Mouse (Mus musculus): ENCODE measurements around the gene Kif23.

Kif23 gene

DNA sequence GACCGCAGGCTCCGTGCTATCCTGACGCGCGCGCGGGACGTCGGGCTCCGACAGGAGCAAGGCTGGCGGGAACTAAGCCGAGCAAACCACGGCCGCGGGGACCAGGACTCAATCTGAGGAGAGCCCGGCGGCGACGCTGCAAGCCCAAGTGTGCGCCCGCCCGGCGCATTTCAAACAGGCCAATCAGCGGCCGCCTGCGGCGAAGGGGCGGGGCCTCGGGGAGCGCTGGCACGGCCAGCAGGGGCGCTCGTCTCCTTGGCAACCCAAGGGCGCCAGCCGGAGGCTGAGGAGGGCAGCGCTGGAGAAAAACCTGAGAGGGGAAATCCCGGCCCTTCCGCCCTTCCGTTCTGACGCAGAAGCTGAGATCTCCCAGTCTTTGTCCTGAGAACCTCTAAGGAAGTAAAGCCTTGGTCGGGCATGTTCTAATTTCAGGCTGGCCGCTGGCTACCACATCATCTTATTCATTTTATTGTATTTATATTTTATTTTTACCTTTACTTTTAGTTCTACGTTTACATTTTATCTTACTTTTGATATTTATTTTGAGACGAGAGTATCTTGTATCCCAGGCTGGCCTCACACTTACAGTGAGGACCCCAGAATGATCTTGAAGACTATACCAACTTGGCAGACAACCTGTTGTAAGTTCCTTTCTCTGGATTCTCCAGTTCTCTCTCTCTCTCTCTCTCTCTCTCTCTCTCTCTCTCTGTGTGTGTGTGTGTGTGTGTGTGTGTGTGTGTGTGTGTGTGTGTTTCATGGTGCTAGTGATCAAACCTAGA is at the start of gene Kif23:
Gene Kif23 (minus strand): TSS at position 152 of the 779 bp plus-strand sequence.
- DNase-seq (ENCODE audit: low spot score in 2 of 2) = peak; percentile 99

DNA sequence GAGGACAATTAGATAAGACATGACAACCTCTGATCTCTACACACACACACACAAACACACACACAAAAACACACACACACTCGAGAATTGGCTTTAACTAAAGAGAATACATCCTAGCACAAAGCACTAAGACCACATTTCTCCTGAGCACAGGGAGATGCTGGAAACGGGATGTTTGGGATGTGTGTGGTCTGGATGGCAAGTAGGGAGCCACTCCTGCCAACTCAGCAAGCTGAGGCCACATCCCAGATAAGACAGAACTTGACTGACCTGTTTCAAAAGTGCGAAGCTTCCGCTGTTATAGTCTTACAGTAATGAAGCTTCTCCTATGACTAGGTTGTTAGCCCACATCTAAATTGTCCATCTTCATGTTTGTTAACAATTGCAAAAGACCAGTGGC is 44.6 kb upstream of the Kif23 start:
- DNase-seq (ENCODE audit: low spot score in 2 of 2) = no peak

DNA sequence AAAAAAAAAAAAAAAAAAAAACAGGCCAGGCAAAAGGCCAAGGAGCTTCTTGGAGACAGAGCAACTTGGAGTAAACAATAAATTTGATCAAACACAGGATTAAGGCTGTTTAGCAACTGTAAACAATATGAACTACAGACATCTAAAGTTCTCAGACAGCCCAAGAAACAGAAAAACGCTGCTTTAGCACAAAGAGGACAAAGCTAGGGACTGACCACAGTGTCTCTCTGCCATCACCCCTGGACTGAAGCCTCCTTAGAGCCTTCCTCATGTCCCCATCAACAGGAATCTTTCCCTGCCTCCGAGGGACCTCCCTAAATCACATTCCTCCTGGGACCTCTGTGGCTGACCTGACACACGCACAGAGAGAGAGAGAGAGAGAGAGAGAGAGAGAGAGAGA is 44.2 kb upstream of the Kif23 start:
- no peak for DNase-seq (ENCODE audit: low spot score in 2 of 2)

- DNase-seq (ENCODE audit: low spot score in 2 of 2) = no peak
Observed at GRCm38 (mm10) chr9:61986055-61986454, 39.5 kb upstream of the Kif23 start.

DNA sequence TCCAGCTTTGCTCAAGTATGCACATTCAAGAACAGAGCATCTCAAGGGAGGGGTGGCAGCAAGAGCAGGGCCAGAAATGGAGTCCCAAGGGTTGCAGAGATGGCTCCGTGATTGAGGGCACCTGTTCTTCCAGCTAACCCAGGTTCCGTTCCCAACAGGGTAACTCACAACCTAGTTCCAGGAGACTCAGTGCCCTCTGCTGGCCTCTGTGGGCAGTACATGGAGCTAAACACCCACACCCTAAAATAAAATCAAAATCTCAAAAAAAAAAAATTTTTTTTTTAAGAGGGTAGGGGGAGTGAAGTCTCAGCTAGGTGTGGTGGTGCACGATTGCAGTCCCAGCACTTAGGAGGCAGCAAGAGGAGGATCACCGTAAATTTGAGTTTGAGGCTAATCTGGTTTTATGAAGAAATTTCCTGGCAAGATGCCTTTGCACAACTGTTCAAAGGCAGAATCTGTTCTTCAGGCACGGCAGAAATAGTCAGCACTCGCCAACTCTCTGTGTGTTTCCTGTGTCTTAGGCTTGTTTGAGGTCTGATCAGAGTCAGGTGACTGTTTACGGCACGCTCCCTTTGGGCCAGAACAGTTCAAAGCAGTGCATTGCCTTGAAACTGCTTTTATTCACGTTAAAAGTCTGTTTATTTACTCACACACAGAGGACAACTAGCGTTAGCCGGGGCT is 38.7 kb upstream of the Kif23 start:
- DNase-seq (ENCODE audit: low spot score in 2 of 2) = peak; percentile 40 to 52

DNA sequence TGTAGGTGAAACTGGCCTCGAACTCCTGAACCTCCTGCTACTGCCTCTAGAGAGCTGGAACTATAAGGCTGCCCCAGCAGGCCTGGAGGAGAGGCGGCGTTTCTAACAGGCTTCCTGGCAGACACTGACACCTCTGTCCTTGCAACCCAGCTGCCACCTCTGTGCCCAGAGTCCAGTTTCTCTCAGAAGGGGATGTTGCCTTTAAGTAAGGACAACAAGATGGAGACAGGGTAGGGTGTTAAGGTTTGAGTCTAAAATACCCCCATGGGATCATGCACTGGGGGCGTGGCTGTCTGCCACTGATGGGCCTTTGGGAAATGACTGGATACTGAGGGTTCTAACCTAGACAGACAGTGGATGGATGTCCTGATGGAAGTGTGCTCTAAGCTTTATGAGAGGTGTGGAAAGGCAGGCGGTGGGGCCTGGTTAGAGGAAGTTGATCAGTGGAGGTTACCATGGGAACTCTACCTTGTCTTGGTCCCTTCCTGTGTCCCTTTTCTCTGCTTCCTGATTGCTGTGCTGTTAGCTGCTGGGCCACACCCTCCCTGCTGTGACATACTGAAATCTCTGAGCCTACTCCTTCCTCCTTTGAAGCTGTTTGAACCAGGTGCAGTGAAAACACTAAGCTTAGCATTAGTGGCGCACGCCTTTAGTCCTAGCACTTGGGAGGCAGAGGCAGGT is 36.5 kb upstream of the Kif23 start:
- DNase-seq (ENCODE audit: low spot score in 2 of 2) = peak in 1 of 2 experiments; percentile 13

DNA sequence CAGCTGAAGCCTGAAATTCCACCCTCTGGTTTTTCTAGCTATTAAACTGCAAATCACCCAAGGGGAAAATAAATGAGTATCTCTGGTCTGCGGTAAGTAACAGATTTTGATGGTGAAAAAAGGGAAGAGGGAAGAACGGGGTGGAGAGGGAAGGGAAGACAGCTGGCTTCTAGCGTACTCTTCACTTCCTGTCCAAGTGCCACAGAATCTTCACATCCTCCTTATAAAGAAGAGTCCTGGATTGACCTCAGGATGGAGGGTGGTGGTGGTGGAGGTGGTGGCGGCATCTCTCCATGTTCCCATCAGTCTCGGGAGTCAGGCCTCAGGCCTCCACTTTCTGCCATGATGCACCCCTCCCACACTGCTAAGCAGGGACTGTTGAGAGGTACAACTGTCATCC is 35.3 kb upstream of the Kif23 start:
- no peak for DNase-seq (ENCODE audit: low spot score in 2 of 2)

DNA sequence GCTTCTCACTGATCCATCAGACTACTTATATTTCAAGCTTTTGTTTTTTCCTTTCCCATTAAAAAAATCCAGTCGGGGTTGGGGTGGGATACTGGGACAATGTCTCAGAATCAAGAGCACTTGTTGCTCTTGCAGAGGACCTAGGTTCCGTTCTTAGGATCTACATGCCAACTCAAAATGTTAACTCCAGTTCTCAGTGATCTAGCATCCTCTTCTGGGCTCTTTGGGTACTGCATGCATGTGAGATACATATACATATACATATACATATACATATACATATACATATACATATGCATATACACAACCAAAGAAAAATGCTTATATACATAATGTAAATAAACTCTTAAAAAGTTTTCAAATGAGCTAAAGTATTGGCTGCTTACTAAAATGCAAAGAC is 33.4 kb upstream of the Kif23 start:
- no peak for DNase-seq (ENCODE audit: low spot score in 2 of 2)

- DNase-seq (ENCODE audit: low spot score in 2 of 2) = no peak
Observed at GRCm38 (mm10) chr9:61977258-61977945, 30.8 kb upstream of the Kif23 start.

DNA sequence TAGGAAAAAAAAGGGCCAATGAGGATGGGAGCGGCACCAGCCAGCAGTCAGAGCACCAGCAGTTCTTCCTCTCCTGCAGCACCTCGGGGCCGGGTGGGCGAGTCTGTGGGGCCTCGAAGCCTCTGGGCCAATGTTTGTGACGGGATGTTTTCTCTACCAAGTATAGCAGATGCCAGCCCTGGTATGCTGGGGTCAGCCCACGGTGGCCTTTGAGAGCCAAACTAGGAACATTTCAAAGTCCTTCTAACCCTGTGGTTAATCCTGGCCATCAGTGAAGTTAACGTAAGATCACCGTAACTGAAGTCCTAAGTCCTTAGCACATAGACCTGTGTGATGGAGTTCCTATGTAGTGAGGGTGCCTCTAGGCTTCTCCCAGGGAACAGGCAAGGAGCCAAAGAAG is 25.5 kb upstream of the Kif23 start:
- DNase-seq (ENCODE audit: low spot score in 2 of 2) = no peak

- no peak for DNase-seq (ENCODE audit: low spot score in 2 of 2)
Observed at GRCm38 (mm10) chr9:61971045-61971444, 24.5 kb upstream of the Kif23 start.

- DNase-seq (ENCODE audit: low spot score in 2 of 2) = no peak
Observed at GRCm38 (mm10) chr9:61967357-61967756, 20.8 kb upstream of the Kif23 start.

- no peak for DNase-seq (ENCODE audit: low spot score in 2 of 2)
Observed at GRCm38 (mm10) chr9:61965987-61966386, 19.4 kb upstream of the Kif23 start.

DNA sequence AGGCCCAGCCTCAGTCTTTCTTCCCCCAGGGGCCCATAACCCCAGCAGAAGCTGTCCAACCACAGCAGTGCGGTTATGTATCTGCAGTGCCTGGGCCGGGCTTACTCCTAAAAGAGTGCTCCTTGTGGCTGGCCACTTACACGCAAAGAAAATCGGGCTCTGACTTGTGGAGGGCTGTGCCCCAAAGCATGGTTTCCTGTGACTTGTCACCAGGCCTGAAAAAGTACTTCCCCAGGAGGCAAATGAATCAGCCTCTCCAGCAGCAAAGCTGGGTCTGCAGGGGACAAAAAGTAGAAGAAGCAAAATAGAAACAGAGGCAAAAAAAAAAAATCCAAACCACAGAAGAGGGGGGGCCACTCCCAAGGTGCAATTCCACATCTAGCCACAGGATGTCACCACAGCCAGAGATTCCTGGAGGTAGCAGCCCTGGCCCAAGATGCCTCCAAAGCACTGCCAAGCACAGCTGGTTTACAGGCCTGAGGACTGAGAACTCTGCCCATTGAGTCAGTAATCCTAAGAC is 18.9 kb upstream of the Kif23 start:
- DNase-seq (ENCODE audit: low spot score in 2 of 2) = peak; percentile 49 to 68

GRCm38 (mm10) chr9:61963356-61963755 is 16.8 kb upstream of the Kif23 start:
- no peak for DNase-seq (ENCODE audit: low spot score in 2 of 2)

DNA sequence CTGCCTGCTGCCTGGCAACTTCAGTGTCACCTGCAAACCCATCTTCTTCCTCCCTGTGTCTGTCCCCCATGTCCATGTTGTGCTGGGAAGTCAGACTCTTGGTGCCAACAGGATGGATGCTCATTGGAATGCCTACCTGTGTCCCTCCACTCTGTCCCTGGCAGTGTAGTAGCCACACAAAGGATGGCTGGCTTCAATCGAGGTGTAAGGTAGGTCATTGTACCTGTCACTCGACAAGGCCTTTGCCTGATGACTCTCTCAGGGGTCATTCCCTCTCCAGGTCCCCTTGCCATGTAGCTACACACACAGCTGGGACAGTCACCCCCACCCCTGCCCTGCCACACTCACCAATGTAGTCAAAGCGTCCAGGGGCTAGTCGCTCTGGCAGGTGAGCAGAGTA is 14.6 kb upstream of the Kif23 start:
- DNase-seq (ENCODE audit: low spot score in 2 of 2) = no peak

DNA sequence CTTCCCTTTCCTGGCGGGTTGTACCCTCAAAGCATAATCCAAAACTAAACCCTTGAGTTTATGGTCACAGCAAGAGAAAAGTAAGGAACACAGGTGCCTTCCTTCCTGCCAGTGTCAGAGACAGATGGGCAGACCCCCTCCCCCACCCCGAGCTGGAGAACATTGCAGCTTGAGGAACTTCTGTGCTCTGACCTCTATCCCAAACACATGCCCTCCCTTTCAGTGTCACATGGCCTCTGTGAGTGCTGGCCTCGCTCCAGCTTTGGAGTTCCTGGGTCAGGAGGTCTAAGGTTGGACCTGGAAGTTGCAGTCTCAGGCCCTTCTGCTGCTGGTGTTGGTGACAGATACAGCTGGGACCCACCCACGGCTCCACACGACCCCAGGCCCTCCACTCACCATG is 14.2 kb upstream of the Kif23 start:
- DNase-seq (ENCODE audit: low spot score in 2 of 2) = no peak

- no peak for DNase-seq (ENCODE audit: low spot score in 2 of 2)
Observed at GRCm38 (mm10) chr9:61959921-61960569, 13.5 kb upstream of the Kif23 start.

DNA sequence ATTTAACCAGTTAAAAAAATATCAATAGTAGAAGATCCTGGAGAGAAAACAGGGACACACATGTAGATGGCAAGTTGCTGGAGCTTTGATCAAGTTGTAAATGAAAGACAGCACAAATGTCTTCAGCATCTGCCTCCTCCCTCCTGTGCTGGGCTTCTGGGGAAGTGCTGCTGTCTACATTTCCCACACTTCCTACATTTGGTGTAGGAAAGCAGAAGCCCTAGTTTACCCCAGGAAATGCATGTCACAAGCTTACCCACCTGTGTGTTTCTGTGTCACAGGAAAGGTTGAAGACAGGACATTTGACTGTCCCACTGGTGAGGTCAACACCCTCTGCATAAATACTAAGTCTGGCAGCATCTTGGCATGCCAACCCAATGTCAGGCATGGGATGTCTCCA is 8.1 kb upstream of the Kif23 start:
- no peak for DNase-seq (ENCODE audit: low spot score in 2 of 2)

DNA sequence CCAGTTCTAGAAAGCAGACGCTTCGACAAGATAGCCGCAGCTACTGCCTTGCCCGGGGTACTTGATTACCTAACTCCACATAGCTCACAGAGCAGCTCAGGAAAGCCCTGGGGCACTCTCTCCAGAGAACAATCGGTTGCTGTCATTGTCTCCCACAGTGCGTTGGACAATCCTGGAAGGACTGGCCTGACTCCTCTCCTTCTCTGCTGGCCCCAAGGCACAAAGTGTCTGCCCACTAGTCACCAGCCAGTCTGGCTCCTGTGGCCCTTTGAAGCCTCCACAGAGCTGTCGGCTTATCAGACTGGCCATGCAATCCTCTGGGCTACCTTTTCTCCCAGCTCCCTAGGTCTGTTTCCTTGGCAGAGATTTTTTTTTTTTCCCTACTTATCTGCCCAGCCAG is 5.7 kb upstream of the Kif23 start:
- no peak for DNase-seq (ENCODE audit: low spot score in 2 of 2)

Data from spleen, postnatal 14 days (tissue).